Mouse (Mus musculus): ENCODE measurements around the gene Psmd3.
"Not testable (repeated sequence)": the region's sequence is repeated elsewhere in the genome, so short reads cannot be mapped to it uniquely, and the experiment has no call there.

DNA sequence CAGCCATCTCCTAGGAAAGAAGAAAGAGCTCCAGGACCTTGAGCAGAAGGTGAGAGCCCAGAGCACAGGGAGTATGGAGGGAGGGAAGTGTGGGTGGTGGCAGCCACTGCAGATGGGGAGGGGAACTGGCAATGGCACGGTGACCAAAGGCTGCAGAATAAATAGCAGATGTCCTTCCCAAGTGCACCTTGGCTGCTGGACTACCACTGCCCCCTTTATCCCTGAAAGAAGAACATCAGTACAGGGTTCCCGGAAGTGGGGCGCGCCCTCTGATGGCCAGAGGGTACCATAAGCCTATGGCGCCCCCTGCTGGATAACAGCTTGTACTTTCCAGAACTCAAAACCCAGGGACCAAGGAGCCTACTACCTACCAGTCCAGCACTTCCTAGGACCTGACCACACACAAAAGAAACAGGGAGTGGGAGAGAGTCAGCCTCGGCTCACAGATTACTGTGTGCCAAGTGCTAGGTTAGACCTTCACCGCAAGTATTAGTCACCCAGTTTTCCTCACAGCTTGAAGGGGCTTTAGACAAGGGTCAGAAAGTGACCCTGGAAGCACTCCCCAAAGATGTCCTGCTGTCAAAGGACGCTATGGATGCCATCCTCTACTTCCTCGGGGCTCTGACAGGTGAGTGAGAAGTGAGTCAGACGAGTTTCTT is 46.9 kb upstream of the Psmd3 start:
- TF ChIP-seq CTCF (IDR thresholded peaks at IDR 0.05; ENCODE audit: borderline replicate concordance, extremely low read depth, insufficient read depth, insufficient read length); POLR2A (IDR thresholded peaks at IDR 0.05; ENCODE audit: borderline replicate concordance, extremely low read depth, insufficient read depth, insufficient read length, poor library complexity, severe bottlenecking): not testable (repeated sequence)

Data from brain, embryonic 14.5 days (tissue).